Mouse (Mus musculus) stomach, embryonic 14.5 days (tissue): ENCODE measurements around the gene Tmem116. TPM values are rescaled to one million over a fixed set of nuclear protein-coding genes. Genes with fewer than 3 reads are reported as not detected.
A peak's percentile ranks its signal among the peaks of the same experiment; 100 is the strongest.
"Not testable (repeated sequence)": the region's sequence is repeated elsewhere in the genome, so short reads cannot be mapped to it uniquely, and the experiment has no call there.

Experiments
- ATAC-seq: fragments of 200-750 bp; cut with Nextera tagmentation; 2 replicates; pipeline ENCODE4 v1.8.0; 2017; ENCODE audit warnings: low read depth, moderate TSS enrichment; ENCODE audit not compliant: insufficient number of reproducible peaks, insufficient read depth, low FRiP score
- H3K27ac ChIP-seq: fragments of 300-500 bp; sonication (generic); 2 replicates; pipeline ENCODE4 v1.5.1; 2014; ENCODE audit warnings: mild to moderate bottlenecking, low read length, moderate library complexity, mixed read lengths
- H3K27me3 ChIP-seq: fragments of 300-500 bp; sonication (generic); 2 replicates; pipeline ENCODE4 v1.6.1; 2014; ENCODE audit warnings: low read length, control low read depth, mixed read lengths; ENCODE audit not compliant: control insufficient read depth, insufficient read depth
- H3K36me3 ChIP-seq: fragments of 300-500 bp; sonication (generic); 2 replicates; pipeline ENCODE4 v1.6.1; 2014; ENCODE audit warnings: mild to moderate bottlenecking, control low read depth, low read length, moderate library complexity, mixed read lengths; ENCODE audit not compliant: control insufficient read depth, insufficient read depth
- H3K4me1 ChIP-seq: fragments of 300-500 bp; sonication (generic); 2 replicates; pipeline ENCODE4 v1.6.1; 2014; ENCODE audit warnings: low read length, control low read depth, mixed read lengths; ENCODE audit not compliant: control insufficient read depth, insufficient read depth
- H3K4me2 ChIP-seq: fragments of 300-500 bp; sonication (generic); replicated peaks from 2 replicates; pipeline ENCODE4 v1.6.1; 2014; ENCODE audit warnings: low read depth, low read length, control low read depth
- H3K4me3 ChIP-seq: fragments of 300-500 bp; sonication (generic); 2 replicates; pipeline ENCODE4 v1.5.1; 2014; ENCODE audit warnings: low read depth, low read length, control low read depth
- H3K9ac ChIP-seq: fragments of 300-500 bp; sonication (generic); replicated peaks from 2 replicates; pipeline ENCODE4 v1.6.1; 2014; ENCODE audit warnings: low read depth, mild to moderate bottlenecking, control low read depth, low read length, moderate library complexity, mixed read lengths
- H3K9me3 ChIP-seq: fragments of 300-500 bp; sonication (generic); 2 replicates; pipeline ENCODE4 v1.6.1; 2016; ENCODE audit warnings: low read depth, low read length, control low read depth; ENCODE audit not compliant: control insufficient read depth
- WGBS: fragments of 180-500 bp; shearing (Covaris S2); extraction: QIAGEN DNeasy Blood & Tissue Kit; methylation state at CpG from one replicate; pipeline ENCODE4 v1.1.7; 2014; 5-methylcytosine and 5-hydroxymethylcytosine counted together
- polyA plus RNA-seq: library from polyadenylated mRNA; unstranded; fragments of >200 nt; fragmentation: Nextera tagmentation; extraction: Ambion mirVana; gene quantifications from 2 replicates; pipeline ENCODE4 v1.2.1, GENCODE M21; 2014

Tmem116 gene
- polyA plus RNA-seq, 1 experiment from 2014 or later = 3.2 TPM

- Histone ChIP-seq H3K9ac (no peak overlapping the region), H3K4me3 (no peak overlapping the region), H3K36me3 (no peaks in the 10 kb centered on the region), H3K4me2 (no peak overlapping the region), H3K27me3 (no peaks in the 10 kb centered on the region), H3K4me1 (no peaks in the 10 kb centered on the region), H3K9me3 (no peaks in the 10 kb centered on the region), H3K27ac (no peak overlapping the region)
- no peak for ATAC-seq
- 71% methylated on average over 1 of the region's 1 CpGs for WGBS
Observed at GRCm38 (mm10) chr5:121506846-121507245, 55.2 kb downstream of the Tmem116 start.

DNA sequence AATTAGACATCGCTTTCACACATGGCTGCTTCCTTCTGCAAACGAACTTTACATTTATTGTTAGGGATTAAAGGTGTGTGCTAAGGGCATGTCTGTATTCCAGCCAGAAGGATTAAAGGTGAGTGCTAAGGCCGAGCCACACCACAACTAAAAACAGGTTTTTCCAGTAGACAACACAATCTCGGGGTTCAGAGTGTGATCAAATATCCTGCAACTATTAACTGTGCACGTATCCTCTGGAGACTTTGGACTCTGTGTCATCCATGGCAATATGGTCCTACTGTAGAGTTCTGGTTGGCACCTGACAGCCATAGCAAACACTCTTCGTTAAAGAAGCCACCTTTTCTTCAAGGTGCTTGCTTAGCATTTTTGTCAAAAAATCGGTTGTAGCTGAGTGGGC is 58.3 kb downstream of the Tmem116 start:
- Histone ChIP-seq H3K27ac (no peak overlapping the region), H3K9ac (no peak overlapping the region), H3K36me3 (no peaks in the 10 kb centered on the region), H3K9me3 (no peaks in the 10 kb centered on the region), H3K4me1 (no peaks in the 10 kb centered on the region), H3K27me3 (no peaks in the 10 kb centered on the region), H3K4me3 (no peak overlapping the region), H3K4me2 (no peak overlapping the region)
- WGBS = 74% methylated on average over 7 of the region's 7 CpGs
- ATAC-seq = no peak

DNA sequence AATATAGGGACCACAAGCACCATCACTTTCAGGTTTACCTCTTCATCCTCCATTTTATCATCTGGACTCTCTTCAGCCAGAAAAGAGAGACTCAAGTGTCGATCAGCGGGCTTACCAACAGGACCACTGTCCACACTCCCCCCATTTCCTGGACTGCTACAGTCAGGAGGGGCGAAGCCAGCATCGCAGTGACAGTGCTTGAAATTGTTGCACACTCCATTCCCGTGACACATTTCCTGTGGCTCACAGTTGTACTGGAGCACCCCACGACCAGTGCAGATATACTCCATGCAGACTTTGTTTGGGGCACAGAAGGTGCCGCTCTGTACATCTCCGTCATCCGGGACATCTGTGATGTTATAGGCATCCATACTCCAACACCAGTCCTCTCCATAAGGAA is 67.3 kb downstream of the Tmem116 start:
- 94% methylated on average over 9 of the region's 9 CpGs for WGBS
- H3K4me1 ChIP-seq = no peaks in the 10 kb centered on the region
- no peak overlapping the region for H3K4me2 ChIP-seq
- H3K9ac ChIP-seq = no peak overlapping the region
- no peak for ATAC-seq
- no peak overlapping the region for H3K27ac ChIP-seq
- H3K4me3 ChIP-seq = no peak overlapping the region
- no peaks in the 10 kb centered on the region for H3K9me3 ChIP-seq
- peaks cover 18% of the 10 kb centered on the region for H3K36me3 ChIP-seq
- H3K27me3 ChIP-seq = no peaks in the 10 kb centered on the region

GRCm38 (mm10) chr5:121519758-121520157 is 68.1 kb downstream of the Tmem116 start:
- H3K4me2 ChIP-seq, H3K4me1 ChIP-seq, ATAC-seq, H3K4me3 ChIP-seq, H3K27ac ChIP-seq, H3K27me3 ChIP-seq, H3K9me3 ChIP-seq, H3K9ac ChIP-seq: not testable (repeated sequence)
- 90% methylated on average over 10 of the region's 17 CpGs for WGBS
- peaks cover 24% of the 10 kb centered on the region for H3K36me3 ChIP-seq

DNA sequence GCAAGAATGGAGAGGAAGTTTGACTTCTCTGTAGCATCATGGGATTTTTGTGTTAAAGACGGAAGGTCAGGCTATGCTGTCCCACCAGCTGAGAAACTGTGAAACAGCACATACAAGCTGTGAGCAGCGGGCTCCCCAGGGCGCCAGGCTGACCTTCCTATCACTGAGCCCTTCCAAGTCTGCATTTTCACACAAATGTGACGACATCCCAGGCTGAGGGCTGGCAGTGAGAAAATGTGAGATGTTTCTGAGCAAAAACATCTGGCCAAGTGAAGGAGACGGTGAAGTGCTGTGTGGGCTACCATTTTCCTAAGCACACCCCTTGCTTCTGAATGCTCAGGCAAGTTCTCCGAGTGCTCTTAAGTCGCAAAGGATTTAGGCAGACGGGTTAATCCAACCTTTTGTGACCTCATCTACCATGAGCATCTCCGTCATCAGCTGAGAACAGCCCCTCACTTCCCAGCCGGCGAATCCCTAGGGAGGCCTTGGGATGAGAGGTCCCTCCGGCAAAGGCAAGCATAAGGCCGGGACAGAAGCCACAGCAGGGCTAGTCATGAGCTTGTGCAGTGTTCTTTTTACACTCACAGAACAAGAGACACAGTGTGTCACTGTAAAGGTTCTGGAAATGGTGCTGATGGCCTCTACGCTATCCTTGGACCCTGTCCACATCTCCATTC is 74.2 kb downstream of the Tmem116 start:
- H3K9me3 ChIP-seq = no peaks in the 10 kb centered on the region
- H3K27ac ChIP-seq = no peak overlapping the region
- H3K4me3 ChIP-seq = no peak overlapping the region
- no peak overlapping the region for H3K4me2 ChIP-seq
- ATAC-seq = no peak
- H3K4me1 ChIP-seq = no peaks in the 10 kb centered on the region
- 77% methylated on average over 14 of the region's 14 CpGs for WGBS
- peaks cover 62% of the 10 kb centered on the region for H3K36me3 ChIP-seq
- H3K27me3 ChIP-seq = no peaks in the 10 kb centered on the region
- no peak overlapping the region for H3K9ac ChIP-seq

GRCm38 (mm10) chr5:121526526-121526925 is 74.8 kb downstream of the Tmem116 start:
- no peak overlapping the region for H3K27ac ChIP-seq
- no peak for ATAC-seq
- no peak overlapping the region for H3K4me3 ChIP-seq
- peaks cover 63% of the 10 kb centered on the region for H3K36me3 ChIP-seq
- H3K4me2 ChIP-seq = no peak overlapping the region
- WGBS = 83% methylated on average over 7 of the region's 7 CpGs
- H3K27me3 ChIP-seq = no peaks in the 10 kb centered on the region
- H3K4me1 ChIP-seq = no peaks in the 10 kb centered on the region
- H3K9ac ChIP-seq = no peak overlapping the region
- no peaks in the 10 kb centered on the region for H3K9me3 ChIP-seq

- no peak overlapping the region for H3K4me3 ChIP-seq
- no peak overlapping the region for H3K4me2 ChIP-seq
- WGBS = 80% methylated on average over 8 of the region's 8 CpGs
- no peak for ATAC-seq
- no peaks in the 10 kb centered on the region for H3K27me3 ChIP-seq
- no peaks in the 10 kb centered on the region for H3K4me1 ChIP-seq
- no peak overlapping the region for H3K27ac ChIP-seq
- H3K36me3 ChIP-seq = peaks cover 68% of the 10 kb centered on the region
- H3K9ac ChIP-seq = no peak overlapping the region
- no peaks in the 10 kb centered on the region for H3K9me3 ChIP-seq
Observed at GRCm38 (mm10) chr5:121526961-121527360, 75.3 kb downstream of the Tmem116 start.

GRCm38 (mm10) chr5:121534521-121534920 is 82.8 kb downstream of the Tmem116 start:
- no peak overlapping the region for H3K9ac ChIP-seq
- H3K4me3 ChIP-seq = no peak overlapping the region
- H3K27me3 ChIP-seq = no peaks in the 10 kb centered on the region
- H3K36me3 ChIP-seq = peaks cover 59% of the 10 kb centered on the region
- no peaks in the 10 kb centered on the region for H3K9me3 ChIP-seq
- WGBS = 92% methylated on average over 5 of the region's 5 CpGs
- H3K4me1 ChIP-seq = no peaks in the 10 kb centered on the region
- H3K27ac ChIP-seq = no peak overlapping the region
- no peak overlapping the region for H3K4me2 ChIP-seq
- no peak for ATAC-seq

GRCm38 (mm10) chr5:121535116-121535515 is 83.4 kb downstream of the Tmem116 start:
- Histone ChIP-seq H3K9me3 (no peaks in the 10 kb centered on the region), H3K27me3 (no peaks in the 10 kb centered on the region), H3K36me3 (peaks cover 56% of the 10 kb centered on the region), H3K9ac (no peak overlapping the region), H3K4me1 (no peaks in the 10 kb centered on the region), H3K4me3 (no peak overlapping the region), H3K27ac (no peak overlapping the region), H3K4me2 (no peak overlapping the region)
- 0 out of 2 replicates have a peak, but pooled peaks have one; percentile 18 for ATAC-seq
- 92% methylated on average over 3 of the region's 3 CpGs for WGBS
